Mouse (Mus musculus) urinary bladder, postnatal 14 days (tissue): ENCODE results near the gene Tmprss13.
A peak's percentile ranks its signal among the peaks of the same experiment; 100 is the strongest.

Experiments
- DNase-seq: peaks from one replicate; pipeline ENCODE4 v3.0.0; 2021; ENCODE audit warnings: low spot score

Tmprss13 gene

GRCm38 (mm10) chr9:45318855-45319254, at the start of gene Tmprss13:
TSS of gene Tmprss13 (plus strand) at chr9:45319100.
- DNase-seq: peak; percentile 80

- no peak for DNase-seq
Observed at GRCm38 (mm10) chr9:45272213-45272612, 46.7 kb upstream of the Tmprss13 start.

GRCm38 (mm10) chr9:45274218-45274617, 44.7 kb upstream of the Tmprss13 start:
- DNase-seq: no peak

GRCm38 (mm10) chr9:45274635-45275034, 44.3 kb upstream of the Tmprss13 start:
- DNase-seq: no peak

- DNase-seq: no peak
Observed at GRCm38 (mm10) chr9:45280059-45280458, 38.8 kb upstream of the Tmprss13 start.

- DNase-seq: no peak
Observed at GRCm38 (mm10) chr9:45280891-45281290, 38.0 kb upstream of the Tmprss13 start.

GRCm38 (mm10) chr9:45282466-45282865, 36.4 kb upstream of the Tmprss13 start:
- DNase-seq: no peak

- DNase-seq: no peak
Observed at GRCm38 (mm10) chr9:45291481-45292168, 27.3 kb upstream of the Tmprss13 start.

GRCm38 (mm10) chr9:45294210-45295011, 24.5 kb upstream of the Tmprss13 start:
- DNase-seq: no peak

GRCm38 (mm10) chr9:45299231-45300006, 19.5 kb upstream of the Tmprss13 start:
- DNase-seq: peak; percentile 31

GRCm38 (mm10) chr9:45300422-45301104, 18.3 kb upstream of the Tmprss13 start:
- DNase-seq: peak; percentile 97

GRCm38 (mm10) chr9:45301771-45302170, 17.1 kb upstream of the Tmprss13 start:
- no peak for DNase-seq

- DNase-seq: no peak
Observed at GRCm38 (mm10) chr9:45306746-45307410, 12.0 kb upstream of the Tmprss13 start.

- no peak for DNase-seq
Observed at GRCm38 (mm10) chr9:45308521-45308920, 10.4 kb upstream of the Tmprss13 start.

GRCm38 (mm10) chr9:45311858-45312257, 7.0 kb upstream of the Tmprss13 start:
- no peak for DNase-seq

GRCm38 (mm10) chr9:45313913-45314312, 5.0 kb upstream of the Tmprss13 start:
- no peak for DNase-seq

- peak; percentile 59 for DNase-seq
Observed at GRCm38 (mm10) chr9:45317635-45318034, 1.3 kb upstream of the Tmprss13 start.

GRCm38 (mm10) chr9:45321465-45321864, 2.6 kb downstream of the Tmprss13 start:
- no peak for DNase-seq

- DNase-seq: no peak
Observed at GRCm38 (mm10) chr9:45321946-45322430, 3.1 kb downstream of the Tmprss13 start.

GRCm38 (mm10) chr9:45326390-45326789, 7.5 kb downstream of the Tmprss13 start:
- DNase-seq: peak; percentile 64

- no peak for DNase-seq
Observed at GRCm38 (mm10) chr9:45328263-45328662, 9.4 kb downstream of the Tmprss13 start.
